9 mouse cellular contexts compared by ENCODE assay signal in the genomic region with DNA sequence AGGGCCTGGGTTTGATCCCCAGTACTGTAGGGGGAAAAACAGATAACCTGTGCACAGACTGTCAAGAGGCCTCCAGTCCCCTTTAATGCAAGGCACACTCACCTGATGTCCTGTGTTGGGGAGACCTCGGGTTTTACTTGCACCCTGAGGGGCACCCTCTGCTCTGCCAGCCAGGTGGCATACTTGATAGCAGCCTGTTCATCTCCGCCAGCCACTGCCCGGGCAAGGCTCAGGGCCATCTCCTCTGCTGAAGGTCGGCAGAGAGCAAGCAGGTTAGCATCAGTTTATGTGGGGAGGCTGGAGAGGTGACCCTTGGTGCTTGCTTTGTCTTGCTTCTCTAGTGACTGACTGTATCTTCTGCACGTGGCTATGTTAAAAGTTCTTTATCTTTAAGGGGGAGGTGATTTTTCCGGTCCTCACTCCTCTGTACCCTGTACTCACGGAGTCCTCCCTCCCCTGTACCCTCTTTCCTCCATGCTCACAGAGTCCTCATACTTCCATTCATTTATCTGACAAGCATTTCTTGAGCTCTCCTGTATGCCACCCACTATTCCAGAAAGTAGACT. TPM values are rescaled to one million over a fixed set of nuclear protein-coding genes. Genes with fewer than 3 reads are reported as not detected.
DNase-seq lines count a peak whose midpoint lies in the region; ATAC-seq lines count a peak whose summit lies in the region.
"Had no signal": no experiment of that assay in that cellular context is flagged by ENCODE, and none has a peak within 500 bp of the region (broad histone marks: within the 10 kb centered on the region; RNA-seq: fewer than 3 reads in every experiment).

No protein-coding gene starts in this region.

- H3K36me3 ChIP-seq in kidney, embryonic 15.5 days: peaks cover 40% of the 10 kb centered on the region
- H3K36me3 ChIP-seq in hindbrain, embryonic 14.5 days (replicated peaks; ENCODE audit: control insufficient read depth, insufficient read depth): peaks cover 41% of the 10 kb centered on the region
- peaks cover 37% of the 10 kb centered on the region for H3K36me3 ChIP-seq in midbrain, embryonic 12.5 days

- peaks cover 18% of the 10 kb centered on the region for H3K4me1 ChIP-seq in kidney, embryonic 15.5 days
- peaks cover 12% of the 10 kb centered on the region for H3K4me1 ChIP-seq in brown adipose tissue, adult 24 weeks (ENCODE audit: control insufficient read depth, insufficient read depth, insufficient read length, low read length)
- H3K4me1 ChIP-seq in hindbrain, embryonic 14.5 days (replicated peaks; ENCODE audit: control insufficient read depth, insufficient read depth, low read length): peaks cover 19% of the 10 kb centered on the region
- H3K4me1 ChIP-seq in midbrain, embryonic 12.5 days: peaks cover 17% of the 10 kb centered on the region

- DNase-seq in kidney, adult 18-20 months: no peak
- no peak for DNase-seq in hindbrain, embryonic 14.5 days (ENCODE audit: low spot score)
- DNase-seq in gastrocnemius, postnatal 36 days: no peak
- DNase-seq in gastrocnemius, postnatal 14 days: no peak
- no peak for DNase-seq in urinary bladder, postnatal 14 days (ENCODE audit: low spot score)

- H3K9ac ChIP-seq in kidney, embryonic 15.5 days: peak overlapping the region; percentile 88; the same call in 1 of the 2 replicates
- H3K9ac ChIP-seq in hindbrain, embryonic 14.5 days: peak overlapping the region; percentile 85; the same call in 1 of the 2 replicates
- H3K9ac ChIP-seq in midbrain, embryonic 12.5 days (replicated peaks): peak overlapping the region; percentile 11; the same call in 1 of the 2 replicates

- H3K27ac ChIP-seq in kidney, embryonic 15.5 days: no peak overlapping the region
- H3K27ac ChIP-seq in brown adipose tissue, adult 24 weeks (replicated peaks; ENCODE audit: low read depth, low read length): no peak overlapping the region
- no peak overlapping the region for H3K27ac ChIP-seq in hindbrain, embryonic 14.5 days
- H3K27ac ChIP-seq in midbrain, embryonic 12.5 days (replicated peaks): no peak overlapping the region

- H3K4me3 ChIP-seq in kidney, embryonic 15.5 days (replicated peaks): peak overlapping the region; percentile 95
- H3K4me3 ChIP-seq in brown adipose tissue, adult 24 weeks (ENCODE audit: insufficient read depth, low read depth, low read length): peak overlapping the region; percentile 84; the same call in 1 of the 2 replicates
- H3K4me3 ChIP-seq in hindbrain, embryonic 14.5 days (replicated peaks; ENCODE audit: low read length): peak overlapping the region; percentile 76
- peak overlapping the region; percentile 83 for H3K4me3 ChIP-seq in midbrain, embryonic 12.5 days

- WGBS in kidney, embryonic 15.5 days: 63% methylated on average over 7 of the region's 7 CpGs
- 71% methylated on average over 7 of the region's 7 CpGs for WGBS in hindbrain, embryonic 14.5 days
- WGBS in midbrain, embryonic 12.5 days: 76% methylated on average over 7 of the region's 7 CpGs

- intact Hi-C loops in gastrocnemius, postnatal 36 days (cut with DNase I): no loop called here
- intact Hi-C loops in gastrocnemius, postnatal 14 days (cut with DNase I; ENCODE audit: low total_unique reads): no loop called here

- H3K9me3 ChIP-seq in kidney, embryonic 15.5 days (replicated peaks): no peaks in the 10 kb centered on the region
- no peaks in the 10 kb centered on the region for H3K9me3 ChIP-seq in hindbrain, embryonic 14.5 days (ENCODE audit: control insufficient read depth, low read length)
- H3K9me3 ChIP-seq in midbrain, embryonic 12.5 days: no peaks in the 10 kb centered on the region

- peak overlapping the region; percentile 87 for H3K4me2 ChIP-seq in kidney, embryonic 15.5 days
- peak overlapping the region; percentile 69 for H3K4me2 ChIP-seq in hindbrain, embryonic 14.5 days (replicated peaks)
- peak overlapping the region; percentile 77 for H3K4me2 ChIP-seq in midbrain, embryonic 12.5 days (replicated peaks)

- H3K27me3 ChIP-seq in kidney, embryonic 15.5 days: no peaks in the 10 kb centered on the region
- no peaks in the 10 kb centered on the region for H3K27me3 ChIP-seq in hindbrain, embryonic 14.5 days (ENCODE audit: control insufficient read depth, insufficient read depth, low read length)
- H3K27me3 ChIP-seq in midbrain, embryonic 12.5 days: peaks cover 7% of the 10 kb centered on the region

- no peak for ATAC-seq in kidney, embryonic 15.5 days (replicated peaks; ENCODE audit: low FRiP score)
- ATAC-seq in hindbrain, embryonic 14.5 days (ENCODE audit: low FRiP score): no peak
- ATAC-seq in midbrain, embryonic 12.5 days (ENCODE audit: low FRiP score, low read depth): no peak

RNA-seq across cellular contexts. Expression of a gene that starts 1.5 kb away (rescaled TPM):
- 79.0 and 88.7 TPM in 2 replicates for polyA plus RNA-seq in kidney, embryonic 15.5 days (2015; fragmentation: Nextera tagmentation; extraction: Ambion mirVana)
- polyA plus RNA-seq in brown adipose tissue, adult 24 weeks (2012; ENCODE audit: insufficient read depth, insufficient read length, missing spikeins): 38.1 and 47.7 TPM in 2 replicates
- polyA plus RNA-seq in hindbrain, embryonic 14.5 days (2014; fragmentation: Nextera tagmentation; extraction: Ambion mirVana): 93.7 and 95.3 TPM in 2 replicates
- polyA plus RNA-seq in midbrain, embryonic 12.5 days (2016; fragmentation: Nextera tagmentation; extraction: Ambion mirVana): 91.4 and 96.6 TPM in 2 replicates
- total RNA-seq in gastrocnemius, postnatal 36 days (2021): 10 to 100 TPM; 24.4 to 31.6 TPM
- total RNA-seq in gastrocnemius, postnatal 14 days (2021): 10 to 100 TPM; 31.1 to 34.8 TPM

RNA-seq across cellular contexts. Expression of a gene that starts 12.9 kb away (rescaled TPM):
- polyA plus RNA-seq in kidney, embryonic 15.5 days (2015; fragmentation: Nextera tagmentation; extraction: Ambion mirVana): 1.1 and 1.9 TPM in 2 replicates
- 4.8 and 5.2 TPM in 2 replicates for polyA plus RNA-seq in brown adipose tissue, adult 24 weeks (2012; ENCODE audit: insufficient read depth, insufficient read length, missing spikeins)
- 0.95 and 1.0 TPM in 2 replicates for polyA plus RNA-seq in hindbrain, embryonic 14.5 days (2014; fragmentation: Nextera tagmentation; extraction: Ambion mirVana)
- polyA plus RNA-seq in midbrain, embryonic 12.5 days (2016; fragmentation: Nextera tagmentation; extraction: Ambion mirVana): 2.1 and 2.5 TPM in 2 replicates
- 1 to 10 TPM in 1 of 2 experiments, under 1 TPM in 1; 0.62 to 1.5 TPM for total RNA-seq in gastrocnemius, postnatal 36 days (2021)
- 1 to 10 TPM; 1.0 to 1.6 TPM for total RNA-seq in gastrocnemius, postnatal 14 days (2021)

RNA-seq across cellular contexts. Expression of a gene that starts 37.3 kb away (rescaled TPM):
- polyA plus RNA-seq in kidney, embryonic 15.5 days (2015; fragmentation: Nextera tagmentation; extraction: Ambion mirVana): 39.5 and 39.7 TPM in 2 replicates
- 68.9 and 101 TPM in 2 replicates for polyA plus RNA-seq in brown adipose tissue, adult 24 weeks (2012; ENCODE audit: insufficient read depth, insufficient read length, missing spikeins)
- 24.4 and 31.4 TPM in 2 replicates for polyA plus RNA-seq in hindbrain, embryonic 14.5 days (2014; fragmentation: Nextera tagmentation; extraction: Ambion mirVana)
- polyA plus RNA-seq in midbrain, embryonic 12.5 days (2016; fragmentation: Nextera tagmentation; extraction: Ambion mirVana): 35.3 and 40.3 TPM in 2 replicates
- total RNA-seq in gastrocnemius, postnatal 36 days (2021): 10 to 100 TPM; 21.8 to 26.8 TPM
- total RNA-seq in gastrocnemius, postnatal 14 days (2021): 10 to 100 TPM; 28.8 to 33.2 TPM

RNA-seq across cellular contexts. Expression of a gene that starts 45.5 kb away (rescaled TPM):
- 1.1 and 2.2 TPM in 2 replicates for polyA plus RNA-seq in kidney, embryonic 15.5 days (2015; fragmentation: Nextera tagmentation; extraction: Ambion mirVana)
- not detected in 2 replicates for polyA plus RNA-seq in brown adipose tissue, adult 24 weeks (2012; ENCODE audit: insufficient read depth, insufficient read length, missing spikeins)
- 48.0 and 56.9 TPM in 2 replicates for polyA plus RNA-seq in hindbrain, embryonic 14.5 days (2014; fragmentation: Nextera tagmentation; extraction: Ambion mirVana)
- polyA plus RNA-seq in midbrain, embryonic 12.5 days (2016; fragmentation: Nextera tagmentation; extraction: Ambion mirVana): 12.5 and 16.1 TPM in 2 replicates
- total RNA-seq in gastrocnemius, postnatal 36 days (2021): not detected
- total RNA-seq in gastrocnemius, postnatal 14 days (2021): not detected
- total RNA-seq: liver, adult 2 months had no signal
- polyA plus RNA-seq: liver, adult 2 months had no signal

Comparison
In these comparisons a context has a peak if more than half of its experiments do, and no peak if none do; other contexts are left out.
1. H3K9ac ChIP-seq: peak in every context shown above with its lines; median percentile 88 in kidney, embryonic 15.5 days; 85 in hindbrain, embryonic 14.5 days; 11 in midbrain, embryonic 12.5 days.